Mouse (Mus musculus) embryonic facial prominence, embryonic 11.5 days (tissue): ENCODE results near the gene Cep295. TPM values are rescaled to one million over a fixed set of nuclear protein-coding genes. Genes with fewer than 3 reads are reported as not detected.
A peak's percentile ranks its signal among the peaks of the same experiment; 100 is the strongest.

Source experiments
- ATAC-seq: fragments of 200-750 bp; cut with Nextera tagmentation; replicated peaks from 2 replicates; pipeline ENCODE4 v1.8.0; 2017; ENCODE audit warnings: low read depth; ENCODE audit not compliant: insufficient number of reproducible peaks, low FRiP score, low TSS enrichment
- DNase-seq: peaks from one replicate; pipeline ENCODE4 v3.0.0-alpha.2; 2015; ENCODE audit warnings: low spot score
- H3K27ac ChIP-seq: fragments of 300-500 bp; sonication (generic); replicated peaks from 2 replicates; pipeline ENCODE4 v1.5.1; 2014; ENCODE audit warnings: mild to moderate bottlenecking, low read depth, low read length, control low read depth
- H3K27me3 ChIP-seq: fragments of 300-500 bp; sonication (generic); 2 replicates; pipeline ENCODE4 v1.6.1; 2014; ENCODE audit warnings: mild to moderate bottlenecking, low read length, moderate library complexity, mixed read lengths; ENCODE audit not compliant: control insufficient read depth, insufficient read depth
- H3K36me3 ChIP-seq: fragments of 300-500 bp; sonication (generic); replicated peaks from 2 replicates; pipeline ENCODE4 v1.6.1; 2014; ENCODE audit warnings: low read depth, mild to moderate bottlenecking, low read length, moderate library complexity, mixed read lengths; ENCODE audit not compliant: control insufficient read depth, insufficient read depth
- H3K4me1 ChIP-seq: fragments of 300-500 bp; sonication (generic); 2 replicates; pipeline ENCODE4 v1.6.1; 2014; ENCODE audit warnings: low read length, mixed read lengths; ENCODE audit not compliant: control insufficient read depth, insufficient read depth
- H3K4me2 ChIP-seq: fragments of 300-500 bp; sonication (generic); 2 replicates; pipeline ENCODE4 v1.6.1; 2014; ENCODE audit warnings: low read depth, mild to moderate bottlenecking, control low read depth, low read length, moderate library complexity
- H3K4me3 ChIP-seq: fragments of 300-500 bp; sonication (generic); 2 replicates; pipeline ENCODE4 v1.5.1; 2014; ENCODE audit warnings: low read depth, low read length, control low read depth
- H3K9ac ChIP-seq: fragments of 300-500 bp; sonication (generic); replicated peaks from 2 replicates; pipeline ENCODE4 v1.6.1; 2014; ENCODE audit warnings: mild to moderate bottlenecking, control low read depth, low read length
- H3K9me3 ChIP-seq: fragments of 300-500 bp; sonication (generic); replicated peaks from 2 replicates; pipeline ENCODE4 v1.6.1; 2016; ENCODE audit warnings: mild to moderate bottlenecking, low read length, inconsistent platforms, mixed read lengths; ENCODE audit not compliant: control insufficient read depth
- WGBS: fragments of 180-500 bp; shearing (Covaris S2); extraction: QIAGEN DNeasy Blood & Tissue Kit; methylation state at CpG from one replicate; pipeline ENCODE4 v1.1.7; 2014; 5-methylcytosine and 5-hydroxymethylcytosine counted together
- polyA plus RNA-seq: library from polyadenylated mRNA; unstranded; fragments of >200 nt; fragmentation: Nextera tagmentation; extraction: Ambion mirVana; gene quantifications from 2 replicates; pipeline ENCODE4 v1.2.1, GENCODE M21; 2014

Cep295 gene
- polyA plus RNA-seq = 19.1 and 22.0 TPM in 2 replicates

DNA sequence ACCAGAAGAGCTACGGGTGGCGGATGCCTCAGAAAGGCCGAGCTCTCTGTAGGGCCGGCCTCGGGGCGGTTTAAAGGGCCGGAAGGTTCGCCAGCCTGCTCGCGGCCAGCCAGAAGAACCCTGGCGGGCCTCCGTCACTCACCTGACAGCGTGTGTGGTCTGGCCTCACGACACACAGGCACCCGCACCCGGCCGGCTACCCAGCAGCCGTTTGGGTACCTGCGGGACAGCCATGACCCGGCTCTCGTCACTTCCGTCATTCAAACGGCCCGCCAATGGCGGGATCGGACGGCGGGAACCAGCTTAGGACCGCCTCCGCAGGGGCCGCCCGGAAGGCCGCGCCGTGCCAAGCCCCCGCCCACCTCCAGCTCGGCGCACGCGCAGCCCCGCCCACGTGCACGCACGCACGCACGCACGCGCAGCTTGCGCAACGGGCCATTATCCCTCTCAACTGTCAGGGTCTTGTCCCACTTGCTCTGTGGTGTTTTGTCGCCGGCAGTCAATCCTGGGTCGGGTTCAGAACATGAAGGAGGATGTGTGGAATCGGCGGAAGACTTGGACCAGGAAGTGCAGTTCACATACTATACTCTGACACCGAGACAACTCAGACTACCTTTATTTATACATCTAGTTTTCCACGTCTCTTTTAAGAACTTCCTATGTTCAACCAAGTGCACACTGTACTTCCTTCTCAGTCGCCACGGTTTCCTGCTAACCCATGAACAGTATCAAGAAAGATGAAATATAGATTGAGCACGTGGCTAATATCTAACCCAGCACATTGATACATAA, at the start of gene Cep295:
TSS of gene Cep295 (minus strand) at position 305 of the 792 bp plus-strand sequence.
- Histone ChIP-seq H3K27me3 (no peaks in the 10 kb centered on the region), H3K27ac (no peak within 1 kb of the TSS; the same call in 1 of the 2 replicates), H3K9ac (peak within 1 kb of the TSS; percentile 88), H3K4me1 (no peaks in the 10 kb centered on the region), H3K9me3 (no peaks in the 10 kb centered on the region), H3K4me2 (peak within 1 kb of the TSS; percentile 36), H3K4me3 (peak within 1 kb of the TSS; percentile 71), H3K36me3 (no peaks in the 10 kb centered on the region)
- WGBS = 3% methylated on average over 59 of the region's 60 CpGs
- DNase-seq (peak; percentile 96), ATAC-seq (peak; percentile 100)

DNA sequence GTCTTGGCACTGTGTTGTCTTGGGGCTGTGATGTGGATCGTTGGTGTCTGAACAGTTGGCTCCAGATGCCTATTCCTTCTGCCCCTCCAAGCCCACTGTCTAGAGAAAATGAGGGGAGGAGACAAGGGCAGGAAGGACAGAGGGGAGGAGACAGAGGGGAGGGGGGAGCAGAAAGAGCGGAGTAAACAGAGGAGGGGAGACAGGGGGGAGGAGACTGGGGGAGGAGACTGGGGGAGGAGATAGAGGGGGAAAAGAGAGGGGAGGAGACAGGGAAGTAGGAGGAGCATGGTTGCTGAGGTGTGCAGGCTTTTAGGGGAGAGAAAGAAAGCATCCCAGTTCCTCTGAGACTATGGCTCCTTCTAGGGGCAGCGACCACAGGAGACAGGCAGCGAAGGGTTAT, 40.0 kb upstream of the Cep295 start:
- H3K27me3 ChIP-seq = no peaks in the 10 kb centered on the region
- no peaks in the 10 kb centered on the region for H3K4me1 ChIP-seq
- H3K36me3 ChIP-seq = no peaks in the 10 kb centered on the region
- ATAC-seq (no peak), DNase-seq (no peak)
- H3K4me3 ChIP-seq = no peak overlapping the region
- no peaks in the 10 kb centered on the region for H3K9me3 ChIP-seq
- no peak overlapping the region for H3K27ac ChIP-seq
- no peak overlapping the region for H3K4me2 ChIP-seq
- H3K9ac ChIP-seq = no peak overlapping the region
- 65% methylated on average over 4 of the region's 4 CpGs for WGBS

DNA sequence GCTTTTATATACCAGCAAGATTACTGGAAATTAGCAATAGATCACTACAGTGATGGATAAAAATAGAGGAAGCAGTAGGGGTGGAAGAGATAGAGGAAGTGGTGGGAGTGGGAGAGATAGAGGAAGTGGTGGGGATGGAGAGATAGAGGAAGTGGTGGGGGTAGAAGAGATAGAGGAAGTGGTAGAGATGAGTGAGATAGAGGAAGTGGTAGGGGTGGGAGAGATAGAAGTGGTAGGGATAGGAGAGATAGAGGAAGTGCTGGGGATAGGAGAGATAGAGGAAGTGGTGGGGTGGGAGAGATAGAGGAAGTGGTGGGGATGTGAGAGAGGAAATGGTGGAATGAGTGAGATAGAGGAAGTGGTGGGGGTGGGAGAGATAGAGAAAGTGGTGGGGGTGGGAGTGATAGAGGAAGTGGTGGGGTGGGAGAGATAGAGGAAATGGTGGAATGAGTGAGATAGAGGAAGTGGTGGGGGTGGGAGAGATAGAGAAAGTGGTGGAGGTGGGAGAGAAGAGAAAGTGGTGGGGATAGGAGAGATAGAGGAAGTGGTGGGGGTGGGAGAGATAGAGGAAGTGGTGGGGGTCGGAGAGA, 37.9 kb upstream of the Cep295 start:
- Histone ChIP-seq H3K4me1 (no peaks in the 10 kb centered on the region), H3K9ac (no peak overlapping the region), H3K4me2 (no peak overlapping the region), H3K9me3 (no peaks in the 10 kb centered on the region), H3K27me3 (no peaks in the 10 kb centered on the region), H3K27ac (no peak overlapping the region), H3K36me3 (no peaks in the 10 kb centered on the region), H3K4me3 (no peak overlapping the region)
- no peak for ATAC-seq
- 71% methylated on average over 1 of the region's 1 CpGs for WGBS
- no peak for DNase-seq

DNA sequence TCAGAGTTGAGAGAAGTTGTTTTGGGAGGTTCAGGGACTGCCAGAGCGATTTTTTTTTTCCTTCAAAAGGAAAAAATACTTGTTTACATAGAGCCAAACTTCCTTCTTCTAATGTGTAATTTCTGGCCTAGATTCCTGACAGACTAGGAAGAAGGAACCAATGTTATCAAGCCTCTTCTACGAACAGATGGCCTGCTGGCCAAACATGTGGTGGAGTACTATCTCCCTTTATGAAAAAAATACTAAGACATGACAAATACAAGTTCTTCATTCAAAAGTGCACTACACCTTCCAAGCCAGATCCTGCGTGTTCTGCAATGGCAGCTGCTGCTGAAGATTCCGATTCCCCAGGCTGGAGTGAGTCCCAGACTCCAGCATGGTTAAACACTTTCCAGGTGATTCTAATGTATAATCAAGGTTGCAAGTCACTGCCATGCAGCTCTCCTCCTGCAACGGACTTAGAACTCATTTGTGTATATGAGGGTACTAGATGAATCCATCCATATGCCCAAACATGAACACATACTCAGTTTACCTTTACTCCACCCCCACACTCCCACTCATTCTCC, 29.6 kb upstream of the Cep295 start:
- no peak overlapping the region for H3K4me2 ChIP-seq
- no peaks in the 10 kb centered on the region for H3K9me3 ChIP-seq
- no peaks in the 10 kb centered on the region for H3K36me3 ChIP-seq
- no peak for ATAC-seq
- 84% methylated on average over 5 of the region's 5 CpGs for WGBS
- no peak overlapping the region for H3K27ac ChIP-seq
- no peak overlapping the region for H3K9ac ChIP-seq
- no peaks in the 10 kb centered on the region for H3K27me3 ChIP-seq
- H3K4me1 ChIP-seq = no peaks in the 10 kb centered on the region
- DNase-seq = no peak
- H3K4me3 ChIP-seq = no peak overlapping the region

DNA sequence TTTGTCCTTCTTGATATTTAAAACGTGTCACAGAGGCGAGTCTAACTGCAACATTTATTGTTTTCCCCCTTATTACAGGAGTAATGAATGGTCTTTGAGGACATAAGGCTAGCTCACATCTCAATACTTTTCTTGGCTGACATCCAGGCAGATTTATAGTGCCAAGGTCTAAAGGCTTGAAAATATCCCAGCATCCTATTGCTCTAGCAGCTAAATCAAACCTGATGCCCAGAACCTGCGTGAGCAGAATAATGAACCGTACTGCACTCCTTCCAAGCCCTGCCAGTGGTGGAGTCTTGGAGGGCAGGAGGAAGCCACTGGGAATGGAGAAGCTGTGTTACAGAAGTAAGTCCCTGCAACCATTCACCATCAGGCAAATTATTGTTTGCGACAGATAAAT, 26.7 kb upstream of the Cep295 start:
- no peaks in the 10 kb centered on the region for H3K36me3 ChIP-seq
- H3K27me3 ChIP-seq = no peaks in the 10 kb centered on the region
- H3K4me3 ChIP-seq = no peak overlapping the region
- no peaks in the 10 kb centered on the region for H3K9me3 ChIP-seq
- no peaks in the 10 kb centered on the region for H3K4me1 ChIP-seq
- WGBS = 76% methylated on average over 5 of the region's 5 CpGs
- no peak overlapping the region for H3K4me2 ChIP-seq
- no peak overlapping the region for H3K27ac ChIP-seq
- no peak overlapping the region for H3K9ac ChIP-seq
- ATAC-seq = no peak
- no peak for DNase-seq

DNA sequence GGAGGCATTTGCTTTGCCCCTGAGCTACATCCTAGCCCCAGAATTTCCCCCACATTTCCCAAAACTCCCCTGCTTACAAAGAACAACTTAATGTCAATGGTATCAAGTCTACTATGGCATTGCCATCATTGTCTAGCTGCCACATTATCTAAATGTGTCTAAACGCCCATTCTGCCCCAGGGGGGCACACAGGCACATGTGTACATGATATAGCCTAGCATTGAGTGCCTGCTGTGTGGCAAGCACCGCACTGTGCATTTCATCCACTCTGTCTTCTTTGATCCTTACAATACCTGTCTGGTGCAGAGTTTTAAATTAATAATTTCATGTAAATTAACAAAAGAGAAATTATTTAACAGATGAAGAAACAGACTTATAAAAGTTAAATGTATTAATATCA, 8.7 kb upstream of the Cep295 start:
- ATAC-seq (no peak), DNase-seq (no peak)
- H3K36me3 ChIP-seq = no peaks in the 10 kb centered on the region
- 68% methylated on average over 2 of the region's 2 CpGs for WGBS
- H3K27me3 ChIP-seq = no peaks in the 10 kb centered on the region
- H3K4me3 ChIP-seq = no peak overlapping the region
- no peak overlapping the region for H3K27ac ChIP-seq
- no peak overlapping the region for H3K4me2 ChIP-seq
- no peaks in the 10 kb centered on the region for H3K9me3 ChIP-seq
- H3K4me1 ChIP-seq = no peaks in the 10 kb centered on the region
- H3K9ac ChIP-seq = no peak overlapping the region

DNA sequence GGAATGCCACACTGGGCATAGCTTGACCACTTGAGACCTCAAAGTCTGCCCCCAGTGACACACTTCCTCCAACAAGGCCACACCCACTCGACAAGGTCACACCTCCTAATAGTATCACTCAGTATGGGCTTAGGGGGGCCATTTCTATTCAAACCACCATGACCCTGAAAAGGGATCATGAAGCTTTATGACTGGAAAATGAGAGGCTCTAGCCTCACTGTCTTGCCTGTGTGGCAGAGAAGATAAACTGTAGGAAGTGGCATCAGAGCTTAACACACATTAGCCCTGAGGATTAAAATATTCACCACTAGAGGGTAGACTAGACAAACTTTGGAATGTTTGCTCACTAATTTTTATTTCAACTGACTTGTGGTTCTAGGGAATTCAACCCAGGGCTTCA, 8.3 kb upstream of the Cep295 start:
- Histone ChIP-seq H3K9me3 (no peaks in the 10 kb centered on the region), H3K9ac (no peak overlapping the region), H3K36me3 (no peaks in the 10 kb centered on the region), H3K27me3 (no peaks in the 10 kb centered on the region), H3K4me1 (no peaks in the 10 kb centered on the region), H3K4me2 (no peak overlapping the region), H3K27ac (no peak overlapping the region), H3K4me3 (no peak overlapping the region)
- 0 out of 2 replicates have a peak, but pooled peaks have one; percentile 23 for ATAC-seq
- peak; percentile 59 for DNase-seq
- 73% methylated on average over 1 of the region's 1 CpGs for WGBS

DNA sequence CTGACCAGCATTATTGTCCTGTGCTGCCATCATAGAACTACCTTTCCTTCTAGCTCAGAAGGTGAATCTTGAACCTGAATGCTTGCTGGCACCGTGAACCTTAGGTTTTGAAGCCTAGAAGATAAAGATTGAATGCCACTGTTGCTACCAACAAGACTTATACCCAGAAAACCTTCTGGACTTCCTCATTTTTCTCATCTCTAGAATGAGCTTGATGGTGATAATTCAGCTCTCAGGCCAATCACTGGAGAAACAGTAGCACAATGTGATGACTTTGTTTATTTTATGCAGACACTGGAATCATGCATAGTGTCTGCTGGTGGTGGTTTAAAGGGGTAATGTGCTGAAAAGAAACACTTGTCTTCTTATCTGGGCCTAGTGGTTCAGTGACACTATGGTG, 7.3 kb upstream of the Cep295 start:
- no peaks in the 10 kb centered on the region for H3K4me1 ChIP-seq
- no peaks in the 10 kb centered on the region for H3K9me3 ChIP-seq
- H3K4me2 ChIP-seq = no peak overlapping the region
- H3K36me3 ChIP-seq = no peaks in the 10 kb centered on the region
- H3K9ac ChIP-seq = no peak overlapping the region
- DNase-seq (no peak), ATAC-seq (no peak)
- H3K4me3 ChIP-seq = no peak overlapping the region
- 81% methylated on average over 1 of the region's 1 CpGs for WGBS
- H3K27ac ChIP-seq = no peak overlapping the region
- no peaks in the 10 kb centered on the region for H3K27me3 ChIP-seq
